Mouse (Mus musculus): Measurements from ENCODE around the gene Trpv3.

DNA sequence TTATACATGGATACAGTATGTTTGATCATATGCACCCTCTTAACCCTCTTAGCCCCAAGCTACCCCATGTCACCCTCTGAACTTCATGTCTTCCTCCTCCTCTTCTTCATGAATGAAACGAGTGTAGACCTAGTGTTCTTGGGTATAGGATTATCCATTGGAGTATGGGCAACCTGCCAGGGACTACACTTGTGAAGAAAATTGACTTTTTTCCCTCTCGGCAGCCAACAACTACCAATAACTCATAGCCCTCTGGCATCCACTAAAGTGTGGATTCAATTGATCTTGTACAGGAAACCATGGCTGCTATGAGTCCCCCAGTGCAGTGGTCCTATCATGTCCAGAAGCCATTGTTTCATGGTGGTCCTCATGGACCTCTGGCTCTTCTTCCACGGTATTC is 30.5 kb upstream of the Trpv3 start:
- no peak for TF ChIP-seq CTCF (IDR thresholded peaks at IDR 0.05; ENCODE audit: low read depth, low read length)
- TF ChIP-seq POLR2A (IDR thresholded peaks at IDR 0.05; ENCODE audit: extremely low read depth, insufficient read depth, low read length) = no peak
